Mouse (Mus musculus): ENCODE data around the gene Mdm2.

GRCm38 (mm10) chr10:117738928-117739647 is 28.5 kb upstream of the Mdm2 start:
- no peak for TF ChIP-seq POLR2A (IDR thresholded peaks at IDR 0.05; ENCODE audit: insufficient read depth, low read depth, low read length)
- no peak for TF ChIP-seq CTCF (IDR thresholded peaks at IDR 0.05; ENCODE audit: insufficient read depth, low read depth, low read length)

Measured in olfactory bulb, adult 2 months (tissue).